Mouse (Mus musculus) adrenal gland, postnatal 14 days (tissue): ENCODE measurements around the gene Toporsl. TPM values are rescaled to one million over a fixed set of nuclear protein-coding genes. Genes with fewer than 3 reads are reported as not detected.

Experiments used
- DNase-seq: peaks from one replicate; pipeline ENCODE4 v3.0.0; 2021; ENCODE audit warnings: mixed read lengths
- long read RNA-seq, 2 experiments: library from polyadenylated mRNA; stranded (forward); transcript quantifications; one replicate each; pipeline ENCODE4 v2.0.0; 2021
- total RNA-seq: library from RNA; stranded (reverse); gene quantifications from 2 replicates; pipeline ENCODE4 v1.2.3, GENCODE M21; 2021

Gene Toporsl
- total RNA-seq, result not detected in 2 replicates
- long read RNA-seq, experiment 1, result 0 reads
- long read RNA-seq, experiment 2, result 0 reads

DNA sequence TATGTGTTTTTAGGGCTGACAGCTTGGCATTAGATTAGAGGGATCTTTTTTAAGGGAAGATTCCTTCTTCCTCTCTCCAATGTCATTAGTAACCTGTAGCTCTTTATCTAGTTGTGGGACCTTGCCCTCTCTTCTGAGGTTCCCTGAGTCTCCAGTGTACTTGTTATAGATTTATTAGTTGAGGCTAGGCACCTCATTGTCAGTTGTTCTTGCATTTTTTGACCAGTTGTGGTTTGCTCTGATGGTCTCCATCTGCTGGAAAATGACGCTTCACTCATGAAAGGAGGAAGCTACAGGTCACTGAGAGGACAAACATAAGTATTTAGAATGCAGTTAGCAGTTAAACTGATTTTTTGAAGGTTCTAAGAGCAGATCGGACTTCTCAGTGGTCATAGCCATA is at the start of gene Toporsl:
TSS of gene Toporsl (plus strand) at position 348 of the 400 bp plus-strand sequence.
- no peak for DNase-seq

- no peak for DNase-seq
Observed at GRCm38 (mm10) chr4:52557672-52558071, 38.4 kb upstream of the Toporsl start.

DNA sequence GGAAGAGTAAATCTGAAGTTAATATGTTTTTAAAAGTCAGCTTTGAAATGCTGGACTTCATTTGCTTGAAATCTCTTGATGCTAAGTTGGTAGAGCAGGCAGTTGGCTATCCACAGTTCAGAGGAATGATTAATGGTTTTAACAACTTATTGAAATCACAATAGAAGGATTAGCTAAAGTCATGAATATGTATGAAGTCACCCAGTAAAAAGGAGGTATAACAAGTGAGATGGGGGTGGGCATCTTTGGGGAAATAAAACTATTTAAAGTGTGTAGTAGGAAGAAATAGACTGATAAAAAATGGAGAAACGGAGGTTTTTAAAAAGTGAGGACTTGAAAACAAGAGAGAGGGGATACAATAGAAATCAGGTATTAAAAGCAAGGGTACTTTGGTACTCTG is 38.0 kb upstream of the Toporsl start:
- DNase-seq, result no peak

GRCm38 (mm10) chr4:52563859-52564258 is 32.2 kb upstream of the Toporsl start:
- no peak for DNase-seq

DNA sequence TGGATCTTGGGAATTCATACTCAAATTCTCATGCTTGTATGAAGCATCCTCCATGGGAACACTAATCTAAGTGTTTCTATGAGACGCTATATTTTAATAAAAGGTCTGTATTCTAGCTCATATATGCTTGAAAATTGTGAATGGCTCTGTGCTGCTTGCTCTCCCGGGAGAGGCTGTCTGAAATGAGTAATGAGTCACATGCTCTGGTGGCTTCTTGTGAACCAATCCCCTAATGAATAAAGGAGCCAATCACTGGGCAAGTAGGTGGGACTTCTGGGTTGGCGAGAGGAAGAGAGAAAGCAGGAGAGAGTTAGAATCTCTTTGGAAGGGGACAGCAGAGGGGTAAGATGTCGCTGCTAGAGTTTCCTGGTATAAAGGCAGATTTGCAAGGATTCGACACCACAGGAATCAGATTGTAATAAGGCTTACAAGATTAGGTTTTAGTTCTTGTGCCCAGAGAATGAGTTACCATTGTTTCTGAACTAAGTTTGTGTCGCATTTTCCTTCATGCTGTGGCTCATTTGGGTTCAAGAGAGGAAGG is 9.8 kb upstream of the Toporsl start:
- DNase-seq, result no peak

GRCm38 (mm10) chr4:52593821-52594356 is 2.2 kb upstream of the Toporsl start:
- no peak for DNase-seq

- no peak for DNase-seq
Observed at GRCm38 (mm10) chr4:52594632-52595031, 1.4 kb upstream of the Toporsl start.

DNA sequence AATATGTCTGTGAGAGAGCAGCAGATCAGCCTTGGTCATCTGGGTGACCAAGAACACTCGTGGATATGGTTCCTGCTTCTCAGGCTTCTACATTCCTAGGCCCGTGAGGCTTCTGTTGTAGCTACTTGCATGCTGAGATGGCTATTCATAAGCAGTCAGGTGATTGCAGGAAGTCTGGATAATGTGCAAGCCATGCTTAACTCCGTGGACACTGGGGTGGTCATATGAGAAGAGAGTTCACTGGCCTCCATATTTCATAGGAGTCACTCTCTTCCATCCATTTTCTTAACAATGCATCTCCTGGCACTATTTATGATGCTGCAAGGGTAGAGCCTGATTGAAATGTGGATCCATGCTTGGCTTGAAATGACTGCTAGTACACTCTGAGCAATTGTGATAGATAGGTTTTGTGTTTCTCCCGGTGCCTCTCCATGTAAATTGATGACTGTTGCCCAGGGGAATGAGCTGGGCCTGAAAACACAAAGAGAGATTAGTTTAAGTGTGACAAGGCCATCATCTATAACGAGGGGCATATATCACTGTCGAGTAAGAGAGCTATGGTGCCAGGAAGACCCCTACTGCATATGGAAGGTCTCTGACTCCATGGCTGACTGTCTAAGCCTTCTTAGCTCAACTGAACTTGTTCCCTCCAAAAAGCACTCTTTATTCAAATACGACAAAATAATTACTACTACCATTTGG is 2.3 kb downstream of the Toporsl start:
- DNase-seq, result no peak

- DNase-seq, result no peak
Observed at GRCm38 (mm10) chr4:52606923-52607322, 10.8 kb downstream of the Toporsl start.

GRCm38 (mm10) chr4:52634986-52635385 is 38.9 kb downstream of the Toporsl start:
- DNase-seq, result no peak

DNA sequence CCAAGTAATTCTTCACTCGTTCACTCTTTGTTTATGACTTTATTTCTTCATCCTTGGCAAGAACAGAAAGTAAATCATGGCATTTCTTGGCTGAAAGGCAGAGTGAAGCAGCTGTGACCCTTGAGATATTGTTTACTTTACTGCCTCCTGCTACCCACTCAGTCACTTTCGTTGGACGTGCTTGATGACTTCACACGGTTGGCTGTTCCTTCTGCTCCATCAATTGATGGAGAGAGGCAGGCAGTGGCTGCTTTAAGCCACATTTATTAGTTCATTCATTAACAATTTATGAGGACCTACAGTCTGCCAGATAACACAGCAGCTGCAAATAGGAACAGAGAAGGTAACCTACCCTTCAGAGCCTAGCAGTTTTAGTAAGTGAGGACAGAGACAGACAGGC is 51.7 kb downstream of the Toporsl start:
- no peak for DNase-seq

DNA sequence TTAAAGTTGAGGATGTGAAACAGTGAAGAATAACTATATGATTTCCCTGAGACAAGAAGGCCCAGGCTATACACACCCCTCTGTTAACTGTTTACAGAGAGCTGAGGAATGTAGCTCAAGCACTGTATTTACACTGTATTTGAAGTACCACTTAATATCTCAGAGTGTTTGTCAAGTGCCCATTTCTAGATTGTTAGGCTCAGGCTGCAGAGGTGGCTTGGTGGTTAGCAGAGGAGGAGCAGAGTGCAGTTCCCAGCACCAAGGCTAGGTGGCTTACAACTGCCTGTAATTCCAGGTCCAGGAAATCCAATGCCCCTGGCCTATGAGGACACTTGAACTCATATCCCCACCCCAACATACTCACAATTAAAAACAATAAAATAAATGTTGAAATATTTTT is 63.6 kb downstream of the Toporsl start:
- no peak for DNase-seq

DNA sequence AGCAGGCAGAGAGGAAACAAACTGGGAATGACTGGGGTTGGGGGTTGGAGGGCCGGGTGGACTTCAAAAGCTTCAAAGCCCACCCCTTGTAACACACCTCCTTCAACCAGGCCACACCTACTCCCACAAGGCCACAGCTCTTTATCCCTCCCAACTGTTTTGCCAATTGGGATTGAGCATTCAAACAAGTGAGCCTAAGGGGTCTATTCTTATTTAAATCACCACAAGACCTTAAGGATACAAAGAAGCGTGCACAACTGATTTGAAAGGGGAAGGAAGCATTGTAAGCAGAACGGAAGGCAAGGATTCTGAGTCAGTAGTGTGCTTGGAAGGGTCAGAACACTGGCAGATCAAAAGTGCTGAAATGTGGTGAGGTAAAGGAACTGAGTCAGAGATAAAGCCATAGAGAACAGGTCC is 64.6 kb downstream of the Toporsl start:
- no peak for DNase-seq

GRCm38 (mm10) chr4:52661311-52661710 is 65.2 kb downstream of the Toporsl start:
- DNase-seq, result no peak

Other genes starting within 250 kb of the Toporsl start
- gene Smc2, start 157.0 kb upstream of the Toporsl start, total RNA-seq, result 20.2 and 20.3 TPM in 2 replicates
- gene Vma21-ps, start 99.0 kb upstream of the Toporsl start, total RNA-seq, result not detected in 2 replicates
- gene Olfr275, start 218.3 kb downstream of the Toporsl start, total RNA-seq, result not detected in 2 replicates